Mouse (Mus musculus): ENCODE data around the gene Srebf2.

DNA sequence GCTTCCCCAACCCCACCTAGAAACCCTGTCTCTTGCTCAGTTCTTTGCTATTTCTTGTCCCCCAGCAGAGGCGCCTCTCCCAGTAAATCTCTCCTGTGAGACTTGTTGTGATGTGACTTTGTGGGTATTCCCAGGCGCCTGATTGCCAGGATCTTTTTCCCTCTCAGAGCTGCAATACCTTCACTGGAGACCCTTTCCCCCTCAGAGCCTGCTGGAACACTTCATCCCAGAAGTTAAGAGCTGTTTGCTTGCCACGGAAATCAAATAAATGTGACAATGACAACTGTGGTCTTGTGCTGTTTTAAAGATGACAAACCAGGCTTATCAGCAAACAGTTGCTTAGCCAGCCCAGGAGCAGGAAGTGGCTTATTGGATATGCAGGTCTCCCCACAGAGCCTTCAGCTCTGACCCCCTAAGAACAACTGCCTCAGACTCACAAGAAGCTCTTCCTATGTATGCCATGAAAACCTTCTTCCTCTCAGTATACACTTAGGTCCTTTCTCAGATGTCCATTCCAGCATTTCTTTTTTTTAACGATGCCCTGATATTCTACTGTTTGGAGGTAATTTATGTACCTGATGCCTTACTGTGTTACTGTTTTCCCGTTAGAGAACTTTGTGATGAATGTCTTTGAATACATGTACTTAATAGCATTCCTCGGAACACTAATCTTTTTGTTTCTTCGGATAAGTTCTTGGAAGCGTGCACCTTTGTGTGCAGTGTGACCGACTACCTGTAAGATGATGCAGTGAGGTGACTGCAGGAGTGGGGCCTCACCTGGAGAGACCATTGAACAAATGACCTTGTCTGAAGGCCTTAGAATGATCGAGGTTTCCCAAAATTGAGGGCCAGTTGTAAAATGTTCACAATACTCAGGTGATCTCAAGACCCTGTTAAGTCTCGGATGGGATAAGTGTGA is 871 bp upstream of the Srebf2 start:
- TF ChIP-seq POLR2A (IDR thresholded peaks at IDR 0.05; ENCODE audit: low read depth, low read length) (no peak), CTCF (IDR thresholded peaks at IDR 0.05; ENCODE audit: extremely low read depth, insufficient read length, insufficient replicate concordance, low read depth, low read length) (no peak; the same call in 1 of the 2 replicates)
